Mouse (Mus musculus) bone marrow, adult 2 months (tissue): ENCODE results near the gene Chmp6.

Experiments
- CTCF ChIP-seq: fragments of 200-500 bp; IDR thresholded peaks from 2 replicates; pipeline ENCODE4 v1.5.1; 2011; ENCODE audit warnings: low read length, control low read depth; ENCODE audit not compliant: control insufficient read depth, insufficient read depth
- POLR2A ChIP-seq: fragments of 200-500 bp; IDR thresholded peaks from 2 replicates; pipeline ENCODE4 v1.6.1; 2011; ENCODE audit warnings: low read depth, mild to moderate bottlenecking, control low read depth, low read length, borderline replicate concordance; ENCODE audit not compliant: control insufficient read depth

DNA sequence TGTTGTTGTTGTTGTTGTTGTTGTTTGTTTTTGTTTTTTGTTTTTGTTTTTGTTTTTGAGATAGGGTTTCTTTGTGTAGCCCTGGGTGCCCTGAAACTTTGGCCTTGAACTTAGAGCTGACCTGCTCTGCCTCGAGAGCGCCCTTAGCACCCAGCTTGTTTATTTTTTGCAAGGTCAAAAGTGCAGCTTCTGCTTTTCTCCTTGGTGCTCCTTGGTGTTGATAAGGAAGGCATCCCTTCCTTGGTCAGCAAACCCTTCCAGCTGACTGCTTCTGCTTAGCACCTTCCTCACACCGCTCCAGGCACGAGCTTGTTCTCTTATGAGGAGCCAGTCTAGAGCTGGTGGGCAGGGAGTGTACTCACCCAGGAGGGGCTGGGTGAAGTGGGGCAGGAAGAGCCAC lies 41.0 kb downstream of the Chmp6 start:
- TF ChIP-seq POLR2A (no peak), CTCF (no peak)
